Mouse (Mus musculus): ENCODE measurements at regions not wholly inside any gene's neighbourhood (a gene's known extent, or its start where the extent isn't known, plus 50 kb on each side); places are given as distances from the start of the nearest gene placed in this dataset.

GRCm38 (mm10) chr14:97170841-97171240 is 651.9 kb upstream of the Klhl1 start:
- TF ChIP-seq CTCF (IDR thresholded peaks at IDR 0.05; ENCODE audit: low read depth): no peak
- no peak for TF ChIP-seq EP300 (optimal IDR thresholded peaks at IDR 0.05)
